Mouse (Mus musculus) limb, embryonic 10.5 days (tissue): ENCODE results near the gene Marcksl1. TPM values are rescaled to one million over a fixed set of nuclear protein-coding genes. Genes with fewer than 3 reads are reported as not detected.
"Not testable (repeated sequence)": the region's sequence is repeated elsewhere in the genome, so short reads cannot be mapped to it uniquely, and the experiment has no call there.

ENCODE experiments used
- DNase-seq: peaks from one replicate; pipeline ENCODE4 v3.0.0-alpha.2; 2017; ENCODE audit warnings: low spot score
- H3K27ac ChIP-seq: fragments of 300-500 bp; sonication (generic); 2 replicates; pipeline ENCODE4 v1.5.1; 2016; ENCODE audit warnings: mild to moderate bottlenecking
- H3K27me3 ChIP-seq: fragments of 300-500 bp; sonication (generic); 2 replicates; pipeline ENCODE4 v1.6.1; 2016; ENCODE audit warnings: low read depth, mild to moderate bottlenecking; ENCODE audit not compliant: poor library complexity, severe bottlenecking
- H3K36me3 ChIP-seq: fragments of 300-500 bp; sonication (generic); 2 replicates; pipeline ENCODE4 v1.6.1; 2016; ENCODE audit warnings: mild to moderate bottlenecking, moderate library complexity
- H3K4me1 ChIP-seq: fragments of 300-500 bp; sonication (generic); 2 replicates; pipeline ENCODE4 v1.6.1; 2016
- H3K4me3 ChIP-seq: fragments of 300-500 bp; sonication (generic); 2 replicates; pipeline ENCODE4 v1.5.1; 2016; ENCODE audit warnings: mild to moderate bottlenecking, moderate library complexity
- H3K9me3 ChIP-seq: fragments of 300-500 bp; sonication (generic); replicated peaks from 2 replicates; pipeline ENCODE4 v1.6.1; 2016; ENCODE audit warnings: mild to moderate bottlenecking
- WGBS: fragments of 180-500 bp; shearing (Covaris S2); methylation state at CpG from one replicate; pipeline ENCODE4 v1.1.7; 2016; 5-methylcytosine and 5-hydroxymethylcytosine counted together
- polyA plus RNA-seq: library from polyadenylated mRNA; unstranded; fragments of >200 nt; fragmentation: Nextera tagmentation; extraction: Ambion mirVana; gene quantifications from 2 replicates; pipeline ENCODE4 v1.2.1, GENCODE M21; 2016

The Marcksl1 gene
- polyA plus RNA-seq, 1 experiment from 2014 or later: 1,561 TPM

- Histone ChIP-seq H3K27ac (peak overlapping the region; percentile 100), H3K9me3 (no peaks in the 10 kb centered on the region), H3K4me1 (peaks cover 48% of the 10 kb centered on the region), H3K36me3 (peaks cover 53% of the 10 kb centered on the region), H3K27me3 (no peaks in the 10 kb centered on the region), H3K4me3 (peak overlapping the region; percentile 100)
- WGBS: 0% methylated on average over 34 of the region's 35 CpGs
- DNase-seq: peak; percentile 89
Measured at GRCm38 (mm10) chr4:129514300-129514898, 1.0 kb downstream of the Marcksl1 start.

- H3K27me3 ChIP-seq: no peaks in the 10 kb centered on the region
- 47% methylated on average over 2 of the region's 2 CpGs for WGBS
- H3K36me3 ChIP-seq: peaks cover 78% of the 10 kb centered on the region
- H3K4me3 ChIP-seq: no peak overlapping the region
- peaks cover 30% of the 10 kb centered on the region for H3K4me1 ChIP-seq
- no peak for DNase-seq
- no peak overlapping the region for H3K27ac ChIP-seq
- no peaks in the 10 kb centered on the region for H3K9me3 ChIP-seq
Measured at GRCm38 (mm10) chr4:129516925-129517324, 3.5 kb downstream of the Marcksl1 start.

DNA sequence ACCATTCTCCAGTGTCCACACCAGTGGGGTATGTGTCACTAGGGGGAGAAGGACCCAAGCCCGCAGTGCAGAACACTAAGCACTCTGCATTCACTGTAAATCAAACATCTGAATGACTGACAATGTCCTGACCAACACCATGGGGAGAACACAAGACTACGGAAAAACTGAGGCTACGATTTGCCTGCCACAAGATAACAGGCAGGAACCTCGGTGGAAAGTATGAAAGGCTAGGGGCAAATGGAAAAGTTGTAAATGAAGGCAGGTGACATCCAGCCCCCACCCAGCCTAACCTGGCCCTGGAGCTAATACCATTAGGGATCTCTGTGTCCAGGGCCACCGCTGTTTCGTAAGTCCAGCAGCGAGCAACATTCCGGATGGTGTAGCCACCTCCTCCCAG is 5.1 kb downstream of the Marcksl1 start:
- Histone ChIP-seq H3K36me3 (peaks cover 94% of the 10 kb centered on the region), H3K27me3 (no peaks in the 10 kb centered on the region)

GRCm38 (mm10) chr4:129525338-129525737 is 12.0 kb downstream of the Marcksl1 start:
- Histone ChIP-seq H3K27me3 (no peaks in the 10 kb centered on the region), H3K4me1 (no peaks in the 10 kb centered on the region), H3K27ac (no peak overlapping the region), H3K36me3 (peaks cover 98% of the 10 kb centered on the region), H3K4me3 (no peak overlapping the region), H3K9me3 (no peaks in the 10 kb centered on the region)
- 95% methylated on average over 5 of the region's 5 CpGs for WGBS
- no peak for DNase-seq

More for the DNA sequence above, 5.1 kb downstream of the Marcksl1 start:
- WGBS: 92% methylated on average over 8 of the region's 8 CpGs
- H3K4me3 ChIP-seq: no peak overlapping the region
- H3K4me1 ChIP-seq: peaks cover 15% of the 10 kb centered on the region
- H3K9me3 ChIP-seq: no peaks in the 10 kb centered on the region
- no peak overlapping the region for H3K27ac ChIP-seq
- DNase-seq: no peak

- Histone ChIP-seq H3K27ac (no peak overlapping the region), H3K4me3 (no peak overlapping the region), H3K4me1 (no peaks in the 10 kb centered on the region), H3K27me3 (no peaks in the 10 kb centered on the region), H3K9me3 (no peaks in the 10 kb centered on the region), H3K36me3 (peaks cover 98% of the 10 kb centered on the region)
- 90% methylated on average over 3 of the region's 3 CpGs for WGBS
- DNase-seq: no peak
Measured at GRCm38 (mm10) chr4:129525889-129526288, 12.5 kb downstream of the Marcksl1 start.

GRCm38 (mm10) chr4:129528901-129529300 is 15.5 kb downstream of the Marcksl1 start:
- not testable (repeated sequence) for H3K27ac ChIP-seq, H3K9me3 ChIP-seq, H3K27me3 ChIP-seq, H3K4me1 ChIP-seq, DNase-seq, H3K4me3 ChIP-seq
- H3K36me3 ChIP-seq: peaks cover 97% of the 10 kb centered on the region
- 93% methylated on average over 6 of the region's 6 CpGs for WGBS

GRCm38 (mm10) chr4:129540012-129540411 is 26.6 kb downstream of the Marcksl1 start:
- 94% methylated on average over 6 of the region's 6 CpGs for WGBS
- DNase-seq: no peak
- Histone ChIP-seq H3K36me3 (peaks cover 58% of the 10 kb centered on the region), H3K27me3 (no peaks in the 10 kb centered on the region), H3K4me3 (no peak overlapping the region; the same call in 1 of the 2 replicates), H3K4me1 (peaks cover 19% of the 10 kb centered on the region), H3K27ac (no peak overlapping the region), H3K9me3 (no peaks in the 10 kb centered on the region)

DNA sequence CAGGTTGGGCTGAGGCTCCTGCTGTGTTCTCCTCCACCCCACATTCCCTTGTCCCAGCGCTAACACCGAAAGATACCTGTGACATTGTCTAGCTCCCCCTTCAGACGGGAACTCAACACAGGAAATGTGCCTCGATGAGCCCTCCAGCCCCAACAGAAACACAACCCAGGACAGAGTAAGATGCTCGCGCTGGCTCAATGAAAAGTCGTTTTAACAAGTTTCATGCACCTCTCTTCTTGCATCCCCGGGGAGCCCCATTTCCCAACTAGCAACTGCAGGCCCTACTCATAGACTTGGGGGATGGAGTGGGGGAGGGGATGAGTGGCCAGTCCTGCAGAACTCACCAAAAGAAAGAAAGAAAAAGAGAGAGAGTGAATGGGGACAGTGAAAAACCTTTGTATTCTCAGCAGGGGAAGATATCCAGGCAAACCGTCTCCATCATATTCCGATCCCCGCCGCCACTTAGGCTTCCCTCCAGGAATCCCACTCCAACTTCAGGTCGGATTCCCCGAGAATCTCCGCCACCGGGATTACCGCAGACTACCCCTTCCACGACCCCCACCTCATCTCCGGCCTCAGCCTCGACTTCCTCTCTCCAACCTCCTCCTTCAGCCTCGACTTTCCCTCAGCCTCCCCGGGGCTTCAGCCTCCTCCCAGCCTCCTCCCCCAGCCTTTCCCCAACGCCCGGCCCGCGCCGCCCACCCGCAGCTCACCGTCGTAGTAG is 28.6 kb downstream of the Marcksl1 start:
- Histone ChIP-seq H3K4me1 (peaks cover 19% of the 10 kb centered on the region), H3K4me3 (peak overlapping the region; percentile 91), H3K27me3 (no peaks in the 10 kb centered on the region), H3K36me3 (peaks cover 41% of the 10 kb centered on the region), H3K9me3 (no peaks in the 10 kb centered on the region), H3K27ac (peak overlapping the region; percentile 95)
- peak; percentile 58 for DNase-seq
- WGBS: under 1% methylated on average over 30 of the region's 30 CpGs

DNA sequence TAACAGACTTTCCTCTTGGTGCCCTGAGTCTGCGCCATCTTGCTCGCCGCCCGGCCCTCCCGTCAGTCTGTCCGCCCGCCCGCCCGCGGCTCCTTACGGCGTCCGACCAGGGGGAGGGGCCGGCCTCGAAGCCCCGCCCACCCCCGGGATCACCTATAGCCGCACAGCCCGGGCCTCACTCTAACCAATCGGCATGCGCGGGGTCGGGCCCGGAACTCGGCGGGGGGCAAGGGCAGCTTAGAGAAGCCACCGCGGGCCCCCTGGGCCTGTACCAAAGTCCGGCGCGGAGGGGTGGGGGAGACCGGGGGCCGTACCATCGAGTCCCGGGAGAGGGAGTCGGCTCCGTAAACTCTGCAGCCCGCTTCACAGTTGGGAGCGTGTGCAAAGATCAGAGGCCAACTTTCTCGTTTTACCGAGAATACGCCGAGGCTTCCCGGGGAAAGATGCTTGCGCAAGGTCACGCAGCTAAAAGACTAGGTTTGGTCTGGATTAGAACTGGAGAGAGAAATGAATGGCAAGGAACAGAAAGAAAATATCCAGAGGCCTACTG is 29.3 kb downstream of the Marcksl1 start, which contains the start of gene Hdac1:
Gene Hdac1, minus strand, starts transcription at position 122 of the 550 bp plus-strand sequence.
- H3K27ac ChIP-seq: peak within 1 kb of the TSS; percentile 95
- peak; percentile 100 for DNase-seq
- H3K4me3 ChIP-seq: peak within 1 kb of the TSS; percentile 91
- H3K9me3 ChIP-seq: no peaks in the 10 kb centered on the region
- H3K27me3 ChIP-seq: no peaks in the 10 kb centered on the region
- peaks cover 19% of the 10 kb centered on the region for H3K4me1 ChIP-seq
- 1% methylated on average over 46 of the region's 46 CpGs for WGBS
- peaks cover 35% of the 10 kb centered on the region for H3K36me3 ChIP-seq

GRCm38 (mm10) chr4:129544106-129544505 is 30.7 kb downstream of the Marcksl1 start:
- Histone ChIP-seq H3K36me3 (peaks cover 28% of the 10 kb centered on the region), H3K27me3 (no peaks in the 10 kb centered on the region), H3K9me3 (no peaks in the 10 kb centered on the region), H3K4me1 (peaks cover 19% of the 10 kb centered on the region), H3K27ac (no peak overlapping the region), H3K4me3 (no peak overlapping the region)
- 85% methylated on average over 4 of the region's 4 CpGs for WGBS
- DNase-seq: no peak

DNA sequence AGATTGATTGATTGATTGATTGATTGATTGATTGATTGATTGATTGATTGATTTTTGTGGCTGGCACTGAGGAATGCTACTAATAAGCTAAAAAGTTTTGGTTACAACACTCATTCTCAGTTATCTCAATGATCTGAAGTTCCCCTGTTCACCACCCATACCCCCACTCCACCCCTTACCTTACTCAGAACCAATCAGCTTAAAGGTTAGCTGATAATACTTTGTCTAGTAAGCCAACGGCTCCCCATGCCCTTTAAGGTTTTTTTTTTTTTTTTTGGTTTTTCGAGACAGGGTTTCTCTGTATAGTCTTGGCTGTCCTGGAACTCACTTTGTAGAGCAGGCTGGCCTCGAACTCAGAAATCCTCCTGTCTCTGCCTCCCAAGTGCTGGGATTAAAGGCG is 34.2 kb downstream of the Marcksl1 start:
- not testable (repeated sequence) for DNase-seq, H3K27ac ChIP-seq, H3K27me3 ChIP-seq, H3K4me3 ChIP-seq, H3K36me3 ChIP-seq, H3K9me3 ChIP-seq
- 94% methylated on average over 4 of the region's 4 CpGs for WGBS
- peaks cover 22% of the 10 kb centered on the region for H3K4me1 ChIP-seq

GRCm38 (mm10) chr4:129549306-129549705 is 35.9 kb downstream of the Marcksl1 start:
- no peaks in the 10 kb centered on the region for H3K9me3 ChIP-seq
- no peaks in the 10 kb centered on the region for H3K27me3 ChIP-seq
- DNase-seq: no peak
- no peak overlapping the region for H3K4me3 ChIP-seq
- WGBS: 93% methylated on average over 2 of the region's 2 CpGs
- H3K27ac ChIP-seq: no peak overlapping the region
- H3K36me3 ChIP-seq: peaks cover 8% of the 10 kb centered on the region
- H3K4me1 ChIP-seq: peaks cover 18% of the 10 kb centered on the region

- Histone ChIP-seq H3K9me3 (no peaks in the 10 kb centered on the region), H3K4me1 (peaks cover 22% of the 10 kb centered on the region), H3K27ac (no peak overlapping the region; the same call in 1 of the 2 replicates), H3K36me3 (peaks cover 8% of the 10 kb centered on the region), H3K4me3 (no peak overlapping the region), H3K27me3 (no peaks in the 10 kb centered on the region)
- WGBS: 48% methylated on average over 1 of the region's 1 CpGs
- no peak for DNase-seq
Measured at GRCm38 (mm10) chr4:129550295-129550694, 36.9 kb downstream of the Marcksl1 start.
